Mouse (Mus musculus) neutrophil, adult 5-6 weeks (primary cell): Measurements from ENCODE around the gene Ripply2. TPM values are rescaled to one million over a fixed set of nuclear protein-coding genes. Genes with fewer than 3 reads are reported as not detected.
"Not testable (repeated sequence)": the region's sequence is repeated elsewhere in the genome, so short reads cannot be mapped to it uniquely, and the experiment has no call there.

Source experiments
- ATAC-seq: fragments of 151-379, 151-347 bp; 2 replicates; pipeline ENCODE4 v1.8.0; 2017; ENCODE audit warnings: mild to moderate bottlenecking, moderate TSS enrichment; ENCODE audit not compliant: insufficient number of reproducible peaks, poor library complexity, low FRiP score, severe bottlenecking; ENCODE audit errors: extremely low read depth
- total RNA-seq: library from RNA; stranded (forward); fragments of 200-1000 nt; gene quantifications from 2 replicates; pipeline ENCODE4 v1.2.3, GENCODE M21; 2017

The Ripply2 gene
- total RNA-seq = not detected in 2 replicates

GRCm38 (mm10) chr9:87015288-87015937, at the start of gene Ripply2:
Gene Ripply2 (plus strand): TSS chr9:87015537.
- ATAC-seq = no peak

DNA sequence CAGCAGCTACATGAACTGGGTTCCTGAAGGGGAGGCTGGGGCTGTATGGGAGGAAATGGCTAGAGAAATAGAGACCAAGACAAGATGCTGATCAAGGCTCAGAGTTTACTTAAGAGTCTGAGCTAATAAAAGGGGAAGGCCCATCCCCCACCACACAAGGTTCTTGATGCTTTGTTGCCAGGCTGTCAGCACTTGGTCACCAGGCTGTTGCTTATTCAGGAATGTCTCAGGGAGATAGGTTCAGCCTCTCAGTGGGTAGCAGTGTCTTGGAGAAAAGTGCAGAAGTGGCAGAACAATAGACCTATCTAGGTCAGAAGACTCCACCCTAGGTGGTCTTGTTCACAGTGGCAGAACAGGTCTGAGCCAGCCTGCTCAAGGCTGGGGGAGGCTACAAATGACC, 42.9 kb upstream of the Ripply2 start:
- not testable (repeated sequence) for ATAC-seq

- no peak for ATAC-seq
These were observed 41.8 kb upstream of the Ripply2 start for GRCm38 (mm10) chr9:86973562-86973961.

DNA sequence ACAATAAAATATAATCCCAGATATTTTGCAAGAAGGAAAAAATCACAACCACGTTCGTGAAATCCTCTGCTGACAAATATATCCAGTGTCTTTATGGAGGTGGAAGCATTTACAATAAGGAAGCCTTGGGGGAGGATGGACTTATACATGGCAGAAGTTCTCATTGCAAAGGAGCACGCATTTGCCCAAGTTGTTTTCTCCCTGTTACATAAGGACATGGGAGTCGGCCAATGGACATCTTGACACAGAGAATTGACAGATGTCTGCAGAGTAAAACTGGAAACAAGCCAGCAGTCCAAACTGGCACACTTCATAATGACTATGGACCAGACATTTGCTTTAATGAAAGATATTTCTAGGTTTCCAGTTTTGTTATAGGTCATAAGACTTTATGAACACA, 38.4 kb upstream of the Ripply2 start:
- ATAC-seq = no peak

- no peak for ATAC-seq
These were observed 37.0 kb upstream of the Ripply2 start for GRCm38 (mm10) chr9:86978257-86978907.

DNA sequence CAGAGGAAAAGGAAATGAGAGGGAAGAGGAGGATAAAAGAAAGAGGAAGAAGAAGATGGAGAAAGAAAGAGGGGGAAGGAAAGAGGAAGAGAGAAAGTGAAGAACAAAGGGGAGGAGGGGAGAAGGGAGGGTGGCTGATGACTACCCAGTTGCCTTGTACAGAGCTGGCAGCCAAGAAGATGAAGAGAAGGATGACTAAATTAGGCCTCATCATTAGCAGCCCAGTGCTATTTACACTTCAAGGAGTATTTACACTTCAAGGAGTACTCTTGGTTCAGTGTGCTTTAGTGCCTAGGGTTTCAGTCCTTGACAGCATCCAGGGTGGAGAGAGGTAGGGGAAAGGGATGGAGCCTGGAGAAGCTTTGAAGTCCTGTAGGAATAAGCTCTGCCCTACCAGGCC, 35.3 kb upstream of the Ripply2 start:
- no peak for ATAC-seq

DNA sequence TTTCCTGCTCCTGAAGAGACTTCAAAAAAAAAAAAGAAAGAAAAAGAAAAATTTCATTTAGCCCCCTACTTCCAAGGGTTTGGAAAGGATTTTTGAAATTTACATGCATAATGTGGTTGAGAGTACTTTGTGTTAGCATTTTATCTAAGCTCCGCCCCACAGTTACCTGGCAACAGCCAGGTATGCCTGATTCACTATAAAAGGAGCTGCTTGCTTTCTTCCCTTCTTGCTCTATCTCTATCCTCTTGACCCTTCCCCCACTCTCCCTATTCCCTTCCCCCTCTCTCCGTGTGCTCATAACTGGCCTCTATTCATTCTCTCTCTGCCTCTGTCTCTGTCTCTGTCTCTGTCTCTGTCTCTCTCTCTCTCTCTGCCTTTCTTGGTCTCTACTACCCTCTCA, 34.4 kb upstream of the Ripply2 start:
- no peak for ATAC-seq

- no peak for ATAC-seq
These were observed 33.8 kb upstream of the Ripply2 start for GRCm38 (mm10) chr9:86981551-86981950.

DNA sequence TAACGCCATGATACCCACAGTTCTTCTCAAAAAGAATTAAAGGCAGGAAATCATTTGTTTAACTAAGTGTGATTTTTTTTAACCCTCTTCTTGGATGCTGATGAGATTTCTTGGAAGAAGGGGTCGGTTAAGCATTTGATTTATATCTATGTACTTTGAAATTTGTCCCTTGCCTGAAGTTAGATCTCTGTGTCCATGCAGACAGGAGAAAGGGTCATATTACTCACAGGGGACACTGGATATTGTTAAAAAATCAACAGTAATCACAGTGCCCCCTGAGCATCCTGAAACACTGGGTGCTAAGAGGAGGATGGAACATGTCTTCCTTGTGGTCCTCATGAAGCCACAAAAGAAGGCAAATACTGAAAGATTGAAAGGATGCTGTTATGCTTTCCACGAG, 30.8 kb upstream of the Ripply2 start:
- no peak for ATAC-seq

- no peak for ATAC-seq
These were observed 30.2 kb upstream of the Ripply2 start for GRCm38 (mm10) chr9:86985105-86985504.

GRCm38 (mm10) chr9:86986703-86987296, 28.5 kb upstream of the Ripply2 start:
- ATAC-seq = no peak

DNA sequence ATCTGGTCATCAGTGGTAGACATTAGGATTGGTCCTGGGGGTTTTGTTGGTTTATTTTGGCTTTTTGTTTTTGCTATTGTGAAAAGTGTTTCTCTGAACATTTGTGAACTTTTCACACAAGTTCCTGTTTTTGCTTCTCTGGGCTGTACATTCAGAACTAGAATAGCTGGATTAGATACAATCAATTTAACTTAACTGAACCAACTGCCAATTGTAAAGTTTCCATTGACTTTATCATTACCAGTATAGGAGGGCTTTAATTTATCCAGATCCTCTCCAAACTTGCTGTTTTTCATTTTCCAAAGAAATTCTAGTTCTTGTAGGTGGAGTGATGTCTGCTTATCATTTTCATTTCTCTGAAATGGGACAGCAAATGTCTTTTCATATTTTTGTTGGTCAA, 25.5 kb upstream of the Ripply2 start:
- no peak for ATAC-seq

DNA sequence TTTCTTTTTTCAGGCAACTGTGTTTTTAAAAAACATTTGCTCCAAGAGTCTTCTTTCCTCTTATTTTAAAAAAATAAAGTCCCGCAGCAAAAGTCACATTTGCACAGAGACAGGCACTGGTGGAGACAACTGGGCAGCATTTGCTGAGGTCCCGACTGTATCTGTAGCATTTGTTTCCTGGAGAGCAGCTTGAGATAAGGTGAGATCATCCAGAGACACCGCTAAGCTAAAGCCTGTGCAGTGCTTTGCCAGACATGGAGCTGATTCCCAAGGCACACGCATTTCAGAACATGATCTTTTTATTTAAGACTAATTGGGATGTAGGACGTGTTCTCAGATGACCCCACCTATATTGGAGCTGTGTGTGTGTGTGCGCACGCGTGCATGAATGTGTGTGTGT, 23.6 kb upstream of the Ripply2 start:
- ATAC-seq = no peak

DNA sequence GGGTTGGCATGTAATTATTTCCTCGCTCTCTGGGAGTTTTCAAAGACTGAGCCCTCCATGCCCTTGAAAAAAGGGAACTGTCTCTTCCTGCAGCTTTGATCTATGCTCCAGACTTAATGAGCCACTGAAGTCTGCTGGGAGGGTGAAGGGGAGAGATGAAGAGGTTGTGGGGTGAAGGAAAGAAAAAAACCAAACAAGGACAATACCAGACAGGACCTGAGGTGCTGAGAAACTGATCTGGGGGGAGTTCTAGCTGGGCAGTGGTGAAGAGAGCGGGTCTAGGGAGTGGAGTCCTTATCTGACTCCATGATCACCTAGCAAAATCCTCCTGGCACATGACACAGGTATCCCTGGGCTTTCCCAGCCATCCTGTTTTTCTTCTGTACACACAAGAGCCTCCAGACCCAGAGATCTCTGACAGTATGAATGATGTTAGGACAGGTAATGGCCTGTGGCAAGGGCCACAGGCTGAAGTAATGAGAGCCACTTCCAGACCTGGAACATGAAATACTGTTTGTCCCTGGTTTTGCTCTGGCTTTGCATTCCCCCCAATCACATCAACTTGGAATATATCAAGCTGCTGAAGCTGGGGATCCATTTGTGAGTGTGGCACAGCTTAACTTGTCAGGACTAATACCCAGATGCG, 18.2 kb upstream of the Ripply2 start:
- ATAC-seq = no peak

- no peak for ATAC-seq
These were observed 15.3 kb upstream of the Ripply2 start for GRCm38 (mm10) chr9:86999956-87000582.

GRCm38 (mm10) chr9:87004701-87005434, 10.5 kb upstream of the Ripply2 start:
- ATAC-seq = no peak

DNA sequence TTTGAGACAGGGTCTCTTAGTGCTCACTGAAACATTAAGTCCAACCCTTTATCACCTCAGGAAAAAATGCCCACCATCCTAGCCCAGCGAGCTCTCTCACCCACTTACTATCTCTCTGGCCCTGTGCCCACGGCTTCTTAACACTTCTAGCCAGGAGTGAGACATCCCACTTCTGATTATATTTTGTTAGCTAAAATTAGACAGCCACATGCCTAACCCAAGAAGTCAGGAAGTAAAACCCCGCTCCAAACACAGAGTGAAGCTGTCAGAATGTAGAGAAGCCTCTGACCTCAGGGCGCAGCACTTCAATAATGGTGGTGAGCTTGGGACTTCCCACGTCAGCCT, 9.9 kb upstream of the Ripply2 start:
- ATAC-seq = no peak

- ATAC-seq = no peak
These were observed 6.8 kb upstream of the Ripply2 start for GRCm38 (mm10) chr9:87008507-87008906.

DNA sequence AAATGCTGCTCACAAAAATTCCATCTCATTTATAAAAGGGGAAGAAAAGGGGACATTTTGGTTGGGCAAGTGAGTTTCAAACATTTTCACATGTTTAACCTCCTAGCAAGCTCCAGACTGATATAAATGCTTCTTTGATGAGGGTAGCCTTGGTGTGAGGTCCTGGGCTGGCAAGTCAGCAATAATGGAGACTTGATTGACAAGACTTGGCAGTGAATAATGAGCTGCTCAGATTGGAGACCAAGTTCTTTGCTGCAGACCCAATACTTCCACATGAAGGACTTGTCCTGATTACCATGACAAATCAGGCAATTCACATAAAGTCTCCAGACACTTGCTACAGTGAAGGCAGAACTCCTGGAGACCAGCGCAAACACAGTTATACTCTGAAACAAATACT, 6.4 kb upstream of the Ripply2 start:
- ATAC-seq = no peak
